Mouse (Mus musculus) CD4-positive, CD25-positive, alpha-beta regulatory T cell, adult 2 months (primary cell): ENCODE results near the gene Phf23.
A peak's percentile ranks its signal among the peaks of the same experiment; 100 is the strongest.

Experiments used
- DNase-seq: peaks from one replicate; pipeline ENCODE4 v3.0.0-alpha.2; 2012; ENCODE audit warnings: low read depth, low spot score

The Phf23 gene

DNA sequence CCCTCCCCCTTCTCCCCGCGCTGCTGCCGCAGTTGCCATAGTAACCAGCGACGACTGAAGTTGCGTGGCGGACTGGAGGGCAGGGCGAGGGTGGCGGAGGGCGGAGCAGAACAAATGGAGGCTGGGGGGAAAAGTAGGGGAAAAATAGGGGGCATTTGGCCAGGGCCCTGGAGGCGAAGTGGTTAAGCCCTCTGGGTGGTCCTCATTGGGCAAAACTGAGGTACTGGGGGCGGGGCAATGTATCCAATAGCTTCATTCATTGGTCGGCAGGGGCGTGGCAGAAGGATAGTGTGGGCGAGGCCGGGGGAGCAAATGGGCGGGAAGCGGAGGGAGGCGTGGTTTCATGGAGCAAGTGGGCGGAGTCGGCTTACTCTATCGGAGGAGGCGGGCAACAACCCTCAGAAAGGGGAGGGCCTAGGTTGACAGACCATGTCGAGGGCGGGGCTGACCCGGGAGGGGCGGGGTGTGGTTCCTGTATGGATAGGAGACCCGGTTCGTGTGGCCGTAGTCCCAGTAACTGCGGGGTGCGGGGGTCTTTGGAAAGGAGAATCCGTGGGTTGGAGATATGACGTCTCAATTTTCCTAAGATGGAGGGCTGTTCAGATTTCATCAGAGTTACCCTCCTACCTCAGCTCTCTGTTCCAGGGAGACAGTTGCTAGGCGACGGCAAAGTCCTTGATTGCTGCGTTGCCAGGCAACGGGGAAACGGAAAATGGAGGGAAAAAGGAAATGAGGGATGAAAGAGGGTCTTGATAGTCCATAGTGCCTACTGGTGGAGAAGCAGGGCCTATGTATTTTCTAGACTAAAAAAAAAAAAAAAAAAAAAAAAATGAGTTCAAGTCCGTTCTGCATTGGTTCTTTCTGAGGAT is 25.9 kb downstream of the Phf23 start:
- peak; percentile 96 for DNase-seq

DNA sequence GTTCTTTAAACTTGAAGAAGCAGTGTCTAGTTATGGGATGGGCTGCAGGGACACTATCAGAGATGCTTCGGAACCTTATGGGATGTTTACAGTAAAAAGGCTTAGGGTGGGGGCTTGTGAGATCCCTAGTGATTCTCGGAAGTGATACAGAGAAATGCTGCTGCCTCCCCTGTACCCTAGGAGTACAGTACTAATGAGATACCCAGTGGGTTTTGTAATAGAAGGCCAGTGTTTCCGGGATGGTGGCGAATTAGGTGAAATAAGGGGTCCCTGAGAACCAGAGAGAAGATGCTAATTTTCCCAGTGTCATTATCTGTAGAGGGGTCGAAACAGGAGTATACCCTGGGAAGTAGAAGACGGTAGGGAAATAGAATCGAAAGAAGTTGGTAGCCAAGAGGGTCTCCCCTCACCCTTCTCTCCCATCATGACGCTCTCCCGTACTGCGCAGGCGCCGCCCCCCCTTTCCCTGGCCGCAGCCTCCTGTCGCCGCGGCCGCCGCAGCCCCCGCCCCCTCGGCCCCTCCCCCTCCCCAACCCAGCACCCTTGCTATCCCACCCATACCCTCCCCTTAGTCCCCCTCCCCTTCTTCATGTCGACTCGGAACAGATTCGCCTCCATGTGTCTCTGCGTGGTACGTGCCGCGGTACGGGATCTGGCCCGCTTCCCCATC is 28.0 kb downstream of the Phf23 start:
- peak; percentile 34 for DNase-seq

DNA sequence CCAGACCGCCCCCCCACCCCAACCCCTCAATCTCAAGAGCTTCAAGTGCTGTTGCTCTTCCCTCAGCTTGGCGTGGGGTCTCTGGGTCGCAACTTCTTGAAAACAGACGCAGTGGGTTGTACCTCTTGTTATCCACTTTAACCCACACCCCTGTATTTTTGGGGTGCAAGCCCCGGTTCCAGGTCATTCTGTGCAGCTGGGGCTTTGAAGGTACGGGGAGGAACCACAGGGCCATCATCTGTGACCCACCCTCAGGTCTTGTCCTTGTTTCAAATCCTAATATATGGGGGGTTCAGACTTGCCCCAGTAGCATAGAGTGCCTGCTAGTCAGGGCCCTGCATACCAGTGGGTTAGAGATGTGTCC is 28.6 kb downstream of the Phf23 start:
- DNase-seq = no peak

DNA sequence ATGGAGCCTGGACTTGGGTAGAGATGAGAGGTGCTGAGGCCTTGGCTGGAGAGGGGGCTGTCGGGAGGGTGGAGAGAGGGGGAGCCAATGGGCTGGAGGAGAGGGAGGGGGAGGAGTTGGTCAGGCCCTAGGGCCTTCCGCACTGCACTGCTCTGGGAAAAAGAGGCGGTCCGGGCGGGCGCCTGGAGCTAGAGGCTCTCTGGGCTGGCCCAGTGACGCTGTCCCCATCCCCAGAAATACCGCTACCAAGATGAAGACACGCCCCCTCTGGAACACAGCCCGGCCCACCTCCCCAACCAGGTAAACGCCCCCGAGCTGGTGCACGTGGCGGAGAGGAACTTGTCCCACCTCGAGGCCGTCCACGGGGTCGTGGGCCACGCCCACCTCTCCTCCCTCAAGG is 31.1 kb downstream of the Phf23 start:
- DNase-seq = peak; percentile 14

DNA sequence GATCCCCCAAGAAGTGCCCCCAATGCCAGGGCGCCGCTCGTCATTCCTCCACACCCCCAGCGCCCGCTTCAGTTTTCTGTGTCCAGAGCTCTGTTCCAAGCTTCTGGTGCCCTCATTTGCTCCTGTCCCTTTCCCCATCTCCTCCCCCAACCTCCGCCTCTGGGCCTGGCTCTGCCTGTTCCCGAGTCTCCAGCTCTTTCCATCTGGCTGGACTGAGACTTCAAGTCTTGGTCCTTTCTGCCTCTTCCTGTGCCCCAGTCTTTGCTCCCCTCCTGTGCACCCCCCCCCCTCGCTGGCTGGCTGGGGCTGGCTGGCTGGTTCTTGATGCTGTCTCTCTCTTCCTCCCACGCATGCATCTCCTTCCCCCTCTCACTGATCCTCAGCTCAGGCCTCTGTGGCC is 31.8 kb downstream of the Phf23 start:
- peak; percentile 72 for DNase-seq

DNA sequence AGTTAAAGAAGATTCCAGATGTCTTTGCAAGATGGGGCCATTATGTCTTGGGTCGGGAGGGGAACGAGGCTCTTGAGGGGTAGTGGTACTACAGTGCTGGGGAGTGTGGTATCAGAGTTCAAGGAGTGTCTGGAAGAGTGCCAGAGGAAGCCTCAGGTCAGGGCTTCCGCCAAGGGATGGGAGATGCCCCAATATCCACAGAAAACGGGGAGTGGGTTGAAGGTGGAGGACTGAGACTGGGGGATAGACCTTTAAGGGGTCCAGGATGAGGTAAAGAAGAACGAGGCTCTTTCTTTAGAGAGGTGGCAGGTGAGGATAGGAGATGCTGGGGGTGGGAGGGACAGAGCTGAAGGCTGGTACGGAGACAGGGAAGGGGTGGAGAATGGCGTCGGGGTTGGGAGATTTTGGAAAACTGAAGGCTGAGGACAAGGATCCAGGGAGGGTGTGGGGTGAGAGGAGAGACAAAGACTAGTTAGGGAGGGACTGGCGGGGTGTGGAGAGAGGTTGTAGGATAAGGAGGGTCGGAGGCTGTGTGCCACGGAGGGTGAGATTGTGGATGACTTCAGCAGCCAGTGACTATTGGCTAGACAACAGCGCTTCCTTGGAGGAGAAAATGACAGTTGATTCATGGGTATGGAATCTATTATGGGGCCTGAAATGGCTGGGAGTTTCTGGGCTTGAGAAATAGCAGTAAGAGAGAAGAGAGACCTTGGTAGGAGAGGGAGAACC is 33.0 kb downstream of the Phf23 start:
- DNase-seq = peak; percentile 16

DNA sequence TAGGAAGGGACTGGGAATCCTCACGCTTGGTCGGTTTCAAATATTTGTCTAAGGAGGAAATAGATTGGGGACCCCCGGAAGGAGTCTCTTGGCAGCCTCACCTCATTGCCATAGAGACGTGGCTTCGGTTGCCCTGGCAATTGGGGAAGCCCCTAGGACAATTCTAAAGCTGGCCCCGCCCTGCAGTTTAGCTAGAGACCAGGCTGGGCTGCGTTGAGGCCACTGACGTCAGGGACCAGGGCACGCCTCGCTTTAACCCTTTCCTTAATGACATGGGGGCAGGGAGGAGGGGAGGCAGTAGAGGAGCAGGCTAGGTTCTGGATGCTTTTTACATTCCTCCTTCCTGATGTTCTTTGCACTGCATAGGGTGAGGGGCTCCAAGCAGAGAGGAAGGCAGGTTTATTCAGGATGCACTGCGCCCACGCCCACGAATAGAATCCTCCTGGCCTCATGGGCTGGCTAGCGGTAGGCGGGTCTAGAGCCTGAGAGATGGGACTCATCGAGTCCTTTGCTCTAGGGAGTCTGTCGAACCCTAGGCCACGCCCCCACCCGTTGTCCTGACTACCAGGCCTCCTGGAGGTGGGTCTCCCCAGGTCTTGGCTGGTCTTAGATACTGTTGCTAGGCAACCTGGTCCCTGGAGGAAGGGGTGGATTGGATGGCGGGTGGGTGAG is 33.7 kb downstream of the Phf23 start:
- DNase-seq = peak; percentile 94

DNA sequence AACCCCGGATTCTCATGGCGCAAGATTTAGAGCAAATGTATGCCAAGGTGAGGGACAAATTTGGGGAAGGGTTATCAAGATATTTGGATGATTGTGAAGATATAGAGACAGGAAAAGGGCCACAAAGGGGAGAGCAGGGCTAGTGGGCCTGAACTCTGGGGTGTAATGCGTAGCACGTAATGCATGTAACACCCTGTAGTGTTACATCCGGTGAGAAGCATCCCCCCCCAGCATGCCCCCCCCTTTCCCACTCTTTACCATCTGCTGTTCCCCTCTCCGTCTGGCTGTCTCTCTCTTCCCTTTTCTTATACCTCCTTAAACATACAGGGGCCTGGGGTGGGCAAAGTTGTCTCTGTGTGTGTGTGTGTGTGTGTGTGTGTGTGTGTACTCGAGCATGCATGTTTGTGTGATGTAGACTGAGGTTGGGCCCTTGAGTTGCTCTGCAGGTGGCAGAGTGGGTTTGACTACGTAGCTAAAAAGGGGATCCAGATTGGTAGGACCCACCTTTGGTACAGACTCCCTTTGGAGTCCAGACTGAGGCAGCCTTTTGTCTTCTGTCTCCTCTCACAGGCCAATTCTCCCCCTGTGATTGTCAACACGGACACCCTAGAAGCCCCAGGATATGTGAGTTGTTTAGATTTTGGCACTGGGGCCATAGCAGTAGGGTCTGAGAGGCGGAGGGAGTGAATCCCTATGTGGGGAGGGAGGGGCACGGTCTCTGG is 34.4 kb downstream of the Phf23 start:
- no peak for DNase-seq

DNA sequence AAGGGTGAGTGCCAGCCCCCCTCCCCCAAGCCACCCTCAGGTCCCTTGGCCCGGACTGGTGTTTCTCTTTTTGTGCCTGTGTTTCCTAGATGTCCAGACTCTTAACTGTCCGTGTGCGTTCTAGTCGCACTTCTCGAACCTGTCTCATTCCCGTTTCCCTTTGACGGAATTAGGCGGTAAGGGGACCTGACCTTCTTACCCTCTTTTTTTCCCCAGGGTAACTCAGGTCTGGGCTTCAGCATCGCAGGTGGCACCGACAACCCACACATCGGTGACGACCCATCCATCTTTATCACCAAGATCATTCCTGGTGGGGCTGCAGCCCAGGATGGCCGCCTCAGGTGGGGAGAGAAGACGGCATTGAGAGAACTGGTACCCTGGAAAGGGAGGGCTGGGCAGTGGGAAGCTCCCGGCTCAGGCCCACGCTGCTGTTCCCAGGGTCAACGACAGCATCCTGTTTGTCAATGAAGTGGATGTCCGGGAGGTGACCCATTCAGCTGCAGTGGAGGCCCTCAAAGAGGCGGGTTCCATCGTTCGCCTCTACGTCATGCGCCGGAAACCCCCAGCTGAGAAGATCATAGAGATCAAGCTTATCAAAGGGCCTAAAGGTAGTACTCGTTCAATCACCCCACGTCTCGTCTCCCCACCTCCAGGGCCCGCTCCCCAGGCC is 35.2 kb downstream of the Phf23 start:
- no peak for DNase-seq

DNA sequence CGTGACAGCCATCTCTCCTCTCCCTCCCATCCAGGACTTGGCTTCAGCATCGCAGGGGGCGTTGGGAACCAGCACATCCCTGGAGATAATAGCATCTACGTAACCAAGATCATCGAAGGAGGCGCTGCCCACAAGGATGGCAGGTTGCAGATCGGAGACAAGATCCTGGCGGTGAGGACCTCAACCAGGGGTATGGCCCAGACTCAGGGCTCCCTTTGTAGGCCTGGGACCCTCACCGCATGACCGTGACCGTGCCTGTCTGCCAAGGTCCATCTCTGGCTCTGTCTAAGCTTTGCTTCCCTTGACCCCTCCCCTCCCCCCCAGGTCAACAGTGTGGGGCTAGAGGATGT is 35.7 kb downstream of the Phf23 start:
- DNase-seq = no peak

DNA sequence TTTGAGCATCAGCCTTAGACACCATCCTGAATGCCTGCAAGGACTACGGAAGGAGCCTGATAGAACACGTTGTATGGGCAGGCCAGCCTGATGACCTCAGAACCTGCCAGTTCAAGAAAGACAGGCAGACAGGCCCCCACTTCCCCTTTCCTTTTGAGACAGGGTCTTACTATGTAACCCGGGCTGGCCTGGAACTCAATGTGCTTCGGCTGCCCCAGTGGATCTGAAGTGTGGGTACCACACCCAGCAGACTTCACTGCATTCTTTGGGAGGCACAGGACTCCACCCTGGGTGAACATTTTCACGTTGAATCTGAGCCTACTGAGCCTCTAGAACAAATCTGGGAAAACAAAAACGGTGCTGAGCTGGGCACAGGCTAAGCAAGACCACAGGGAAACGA is 42.6 kb downstream of the Phf23 start:
- no peak for DNase-seq

DNA sequence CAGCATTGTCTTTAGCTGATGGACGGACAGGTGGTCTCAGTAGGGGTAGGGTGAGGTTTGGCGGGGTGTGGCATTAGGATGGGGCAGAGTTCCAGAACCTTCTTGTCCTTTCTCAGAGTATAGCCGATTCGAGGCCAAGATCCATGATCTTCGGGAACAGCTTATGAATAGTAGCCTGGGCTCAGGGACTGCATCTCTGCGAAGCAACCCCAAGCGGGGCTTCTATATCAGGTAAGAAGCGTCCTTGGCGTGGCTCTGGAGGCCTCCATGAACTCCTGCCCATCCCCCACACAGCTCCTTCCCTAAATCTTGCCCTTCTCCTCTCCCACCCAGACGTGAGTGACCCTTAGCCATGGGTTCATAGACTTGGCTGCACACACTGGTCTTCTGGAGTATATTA is 44.1 kb downstream of the Phf23 start:
- no peak for DNase-seq

DNA sequence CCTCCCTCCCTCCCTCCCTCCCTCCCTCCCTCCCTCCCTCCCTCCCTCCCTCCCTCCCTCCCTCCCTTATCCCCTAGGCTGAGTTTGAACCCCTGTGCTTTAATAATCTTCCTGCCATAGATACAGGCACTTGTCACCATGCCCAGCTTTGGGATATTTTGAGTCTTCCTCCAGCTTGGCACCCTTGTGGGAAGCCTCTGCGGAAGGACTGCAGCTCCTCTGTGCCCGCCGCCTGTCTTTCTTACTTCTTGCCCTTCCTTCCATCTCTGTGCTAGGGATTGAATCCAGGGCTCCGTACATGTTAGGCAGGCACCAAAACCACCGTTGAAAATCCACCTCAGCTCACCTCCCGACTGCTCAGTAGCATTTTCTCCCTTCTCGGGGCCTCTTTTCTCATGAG is 44.6 kb downstream of the Phf23 start:
- no peak for DNase-seq

DNA sequence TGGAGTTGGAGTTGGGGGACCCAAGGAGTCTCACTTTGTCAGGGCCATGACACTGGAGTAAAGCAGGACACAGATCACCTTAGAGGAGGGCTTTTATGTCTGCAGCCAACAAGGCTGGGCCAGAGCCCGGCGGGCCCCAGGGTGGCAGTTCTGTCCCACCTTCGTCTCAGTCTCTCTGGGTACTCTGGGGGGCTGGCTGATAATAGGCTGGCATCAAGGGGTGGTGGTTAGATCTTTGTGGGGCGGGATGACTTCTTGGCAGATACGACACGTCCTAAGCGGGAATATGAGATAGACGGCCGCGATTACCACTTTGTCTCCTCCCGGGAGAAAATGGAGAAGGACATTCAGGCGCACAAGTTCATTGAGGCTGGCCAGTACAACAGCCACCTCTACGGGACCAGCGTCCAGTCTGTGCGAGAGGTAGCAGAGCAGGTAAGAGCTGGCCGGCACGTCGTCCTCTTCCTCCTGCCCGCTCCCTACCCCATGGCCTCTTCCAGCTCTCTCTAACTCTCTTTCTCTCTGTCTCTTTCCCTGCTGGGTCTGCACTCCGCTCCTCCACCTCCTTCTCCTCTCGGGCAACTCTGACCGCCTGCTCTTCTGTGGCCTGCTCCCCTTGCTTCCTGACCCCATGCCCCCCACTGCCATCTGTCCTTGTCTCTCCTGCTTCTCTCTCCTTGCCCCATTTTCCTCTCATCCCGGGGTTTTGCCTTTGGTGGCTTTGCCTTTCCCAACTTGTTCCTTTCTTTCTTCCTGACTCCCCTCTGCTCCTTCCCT is 46.9 kb downstream of the Phf23 start:
- DNase-seq = no peak

DNA sequence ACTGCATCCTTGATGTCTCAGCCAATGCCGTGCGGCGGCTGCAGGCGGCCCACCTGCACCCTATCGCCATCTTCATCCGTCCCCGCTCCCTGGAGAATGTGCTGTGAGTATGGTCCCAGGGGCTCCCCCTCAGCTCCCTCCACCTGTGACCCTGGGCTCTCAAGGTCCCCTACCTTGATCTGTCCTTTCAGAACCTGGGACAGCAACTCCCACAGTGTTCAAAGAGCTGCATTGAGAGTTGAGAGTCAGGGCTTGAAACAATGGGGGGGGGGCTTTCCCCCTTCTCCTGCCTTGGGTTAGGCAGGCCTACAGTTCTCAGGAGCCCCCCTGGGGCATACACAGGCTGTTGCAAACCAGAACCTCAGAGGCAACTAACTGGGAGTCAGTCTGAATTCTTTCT is 48.1 kb downstream of the Phf23 start:
- no peak for DNase-seq

DNA sequence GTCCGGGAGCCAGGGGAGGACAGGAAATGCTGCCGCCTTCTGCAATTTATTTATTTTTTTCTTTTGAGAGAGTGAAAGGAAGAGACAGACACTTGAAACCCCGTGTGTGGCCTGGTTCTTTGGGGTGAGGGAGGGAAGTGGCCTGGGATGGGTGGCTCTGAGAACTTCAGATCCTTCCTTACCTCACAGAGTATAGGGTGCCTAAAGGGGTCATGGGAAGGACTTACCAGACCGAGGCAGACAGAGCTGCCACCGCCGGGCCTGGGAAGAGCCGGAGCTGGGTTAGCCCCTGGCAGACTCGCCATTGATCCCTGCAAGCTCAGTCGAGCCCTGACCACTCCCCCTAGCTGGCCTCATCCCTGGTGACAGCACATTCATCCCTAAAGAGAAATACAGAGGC is 49.9 kb downstream of the Phf23 start:
- DNase-seq = no peak

DNA sequence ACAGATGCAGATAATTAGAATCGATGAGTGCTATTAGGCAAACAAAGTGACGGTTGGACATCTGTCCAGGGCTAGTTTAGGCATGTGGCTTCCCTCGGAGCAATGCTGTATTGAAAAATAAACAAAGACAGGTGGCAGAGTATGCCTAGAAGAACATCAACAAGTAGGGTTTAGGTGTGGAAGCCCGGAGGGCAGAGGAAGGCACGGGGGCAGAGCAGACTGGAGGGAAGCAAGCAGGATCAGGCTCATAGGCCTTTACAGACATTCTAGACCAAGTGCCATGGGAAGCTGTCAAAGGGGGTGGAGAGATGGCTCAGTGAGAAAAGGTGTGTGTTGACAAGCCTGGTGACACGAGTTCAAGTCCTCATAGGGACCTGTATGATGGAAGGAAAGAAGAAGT is 53.8 kb downstream of the Phf23 start:
- no peak for DNase-seq
